Comparison of ENCODE assay signal across 10 mouse cellular contexts in the genomic region with DNA sequence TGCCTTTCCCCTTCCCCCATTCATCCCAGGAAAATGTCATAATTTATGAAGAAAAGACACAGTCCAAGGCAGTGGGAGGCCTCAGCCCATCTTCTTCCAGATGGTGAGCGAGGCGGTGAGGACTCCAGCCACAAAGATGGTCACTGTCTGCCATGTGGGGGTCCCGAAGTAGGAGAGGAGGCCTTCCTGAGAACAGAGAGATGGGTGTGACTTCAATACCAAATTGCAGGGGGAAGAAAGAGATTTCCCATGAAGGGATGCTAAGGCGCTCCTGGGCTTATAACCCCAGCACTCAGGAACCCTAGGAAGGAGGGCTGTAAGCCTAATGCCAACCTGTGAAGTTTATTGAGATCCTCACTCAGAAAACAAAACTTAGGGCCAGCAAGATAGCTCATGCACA. TPM values are rescaled to one million over a fixed set of nuclear protein-coding genes. Genes with fewer than 3 reads are reported as not detected.
A peak's percentile ranks its signal among the peaks of the same experiment; 100 is the strongest.
DNase-seq lines count a peak whose midpoint lies in the region; ATAC-seq and TF ChIP-seq lines count a peak whose summit lies in the region.
"Had no signal": no experiment of that assay in that cellular context is flagged by ENCODE, and none has a peak within 500 bp of the region (broad histone marks: within the 10 kb centered on the region; RNA-seq: fewer than 3 reads in every experiment).

No protein-coding gene starts in this region.

- H3K9me3 ChIP-seq in kidney, embryonic 14.5 days (ENCODE audit: control insufficient read depth, low read length): no peaks in the 10 kb centered on the region
- no peaks in the 10 kb centered on the region for H3K9me3 ChIP-seq in E14TG2a.4 (ENCODE audit: low read length)
- H3K9me3 ChIP-seq in liver, embryonic 11.5 days (ENCODE audit: control insufficient read depth, low read length): no peaks in the 10 kb centered on the region
- H3K9me3 ChIP-seq: limb, embryonic 13.5 days had no signal

- H3K4me3 ChIP-seq in kidney, embryonic 14.5 days (ENCODE audit: low read length): no peak overlapping the region
- H3K4me3 ChIP-seq in E14TG2a.4 (replicated peaks; ENCODE audit: low read length): peak overlapping the region; percentile 75
- peak overlapping the region; percentile 89 for H3K4me3 ChIP-seq in liver, embryonic 11.5 days (ENCODE audit: low read depth, low read length)
- H3K4me3 ChIP-seq: limb, embryonic 13.5 days had no signal

- H3K27me3 ChIP-seq in kidney, embryonic 14.5 days (ENCODE audit: control insufficient read depth, insufficient read depth, low read length): no peaks in the 10 kb centered on the region
- H3K27me3 ChIP-seq in E14TG2a.4 (ENCODE audit: insufficient read depth, low read length): no peaks in the 10 kb centered on the region
- no peaks in the 10 kb centered on the region for H3K27me3 ChIP-seq in liver, embryonic 11.5 days (replicated peaks; ENCODE audit: control insufficient read depth, insufficient read depth, low read length)
- H3K27me3 ChIP-seq: limb, embryonic 13.5 days had no signal

- ATAC-seq in kidney, embryonic 14.5 days (ENCODE audit: low FRiP score, low TSS enrichment): no peak
- no peak for ATAC-seq in liver, embryonic 11.5 days (replicated peaks; ENCODE audit: low FRiP score)

- peak overlapping the region; percentile 65; the same call in 1 of the 2 replicates for H3K27ac ChIP-seq in kidney, embryonic 14.5 days (ENCODE audit: low read depth, low read length)
- H3K27ac ChIP-seq in liver, embryonic 11.5 days (ENCODE audit: low read depth, low read length): peak overlapping the region; percentile 96; the same call in 1 of the 2 replicates

- H3K36me3 ChIP-seq in kidney, embryonic 14.5 days (ENCODE audit: control insufficient read depth, insufficient read depth, low read length): peaks cover 45% of the 10 kb centered on the region
- peaks cover 79% of the 10 kb centered on the region for H3K36me3 ChIP-seq in E14TG2a.4 (ENCODE audit: insufficient read depth, low read length)
- peaks cover 34% of the 10 kb centered on the region for H3K36me3 ChIP-seq in liver, embryonic 11.5 days (ENCODE audit: control insufficient read depth, insufficient read depth, low read length)

- DNase-seq in kidney, postnatal 10 days: no peak
- peak; percentile 47 for DNase-seq in R1 (ENCODE audit: low read depth, low spot score)
- no peak for DNase-seq in liver, embryonic 11.5 days (ENCODE audit: low spot score)
- DNase-seq in embryo, embryonic 10 days (ENCODE audit: low spot score): no peak
- no peak for DNase-seq in spleen, adult 18-20 months
- DNase-seq: kidney, adult 18-20 months; thymus, adult 2 months had no signal

- no peak overlapping the region for H3K9ac ChIP-seq in kidney, embryonic 14.5 days (ENCODE audit: low read depth, low read length)
- peak overlapping the region; percentile 21; the same call in 1 of the 2 replicates for H3K9ac ChIP-seq in liver, embryonic 11.5 days (ENCODE audit: low read depth, low read length)
- H3K9ac ChIP-seq: limb, embryonic 13.5 days had no signal

- H3K4me1 ChIP-seq in kidney, embryonic 14.5 days (ENCODE audit: control insufficient read depth, insufficient read depth, low read length): peaks cover 36% of the 10 kb centered on the region
- H3K4me1 ChIP-seq in E14TG2a.4 (replicated peaks; ENCODE audit: low read depth, low read length): peaks cover 58% of the 10 kb centered on the region
- peaks cover 51% of the 10 kb centered on the region for H3K4me1 ChIP-seq in liver, embryonic 11.5 days (replicated peaks; ENCODE audit: control insufficient read depth, insufficient read depth, low read length)

- TF ChIP-seq CTCF in E14TG2a.4 (conservative IDR thresholded peaks at IDR 0.05; ENCODE audit: low read length): no peak

- WGBS in kidney, embryonic 14.5 days: 89% methylated on average over 4 of the region's 4 CpGs
- 79% methylated on average over 4 of the region's 4 CpGs for WGBS in liver, embryonic 11.5 days

- no peak overlapping the region for H3K4me2 ChIP-seq in kidney, embryonic 14.5 days (replicated peaks; ENCODE audit: low read depth, low read length)
- peak overlapping the region; percentile 73 for H3K4me2 ChIP-seq in liver, embryonic 11.5 days

RNA-seq across cellular contexts. Expression of gene Ftl1, which starts 2.1 kb away (rescaled TPM):
- 3,941 and 4,356 TPM in 2 replicates for polyA plus RNA-seq in kidney, embryonic 14.5 days (2014; fragmentation: Nextera tagmentation; extraction: Ambion mirVana)
- polyA plus RNA-seq in liver, embryonic 11.5 days (2014; fragmentation: Nextera tagmentation; extraction: Ambion mirVana): 6,297 and 6,318 TPM in 2 replicates

RNA-seq across cellular contexts. Expression of gene Bax, which starts 4.9 kb away (rescaled TPM):
- polyA plus RNA-seq in kidney, embryonic 14.5 days (2014; fragmentation: Nextera tagmentation; extraction: Ambion mirVana): 97.3 and 110 TPM in 2 replicates
- 190 and 212 TPM in 2 replicates for polyA plus RNA-seq in liver, embryonic 11.5 days (2014; fragmentation: Nextera tagmentation; extraction: Ambion mirVana)

RNA-seq across cellular contexts. Expression of gene Tulp2, which starts 19.9 kb away (rescaled TPM):
- polyA plus RNA-seq in kidney, embryonic 14.5 days (2014; fragmentation: Nextera tagmentation; extraction: Ambion mirVana): 0.64 and 0.84 TPM in 2 replicates
- 2.3 and 3.2 TPM in 2 replicates for polyA plus RNA-seq in liver, embryonic 11.5 days (2014; fragmentation: Nextera tagmentation; extraction: Ambion mirVana)

RNA-seq across cellular contexts. Expression of gene Ruvbl2, which starts 23.9 kb away (rescaled TPM):
- 158 and 228 TPM in 2 replicates for polyA plus RNA-seq in kidney, embryonic 14.5 days (2014; fragmentation: Nextera tagmentation; extraction: Ambion mirVana)
- 240 and 250 TPM in 2 replicates for polyA plus RNA-seq in liver, embryonic 11.5 days (2014; fragmentation: Nextera tagmentation; extraction: Ambion mirVana)

RNA-seq across cellular contexts. Expression of gene Gm45808, which starts 24.8 kb away (rescaled TPM):
- not detected in 2 replicates for polyA plus RNA-seq in kidney, embryonic 14.5 days (2014; fragmentation: Nextera tagmentation; extraction: Ambion mirVana)
- polyA plus RNA-seq in liver, embryonic 11.5 days (2014; fragmentation: Nextera tagmentation; extraction: Ambion mirVana): not detected in 2 replicates
- polyA plus RNA-seq: limb, embryonic 13.5 days; thymus, adult 2 months had no signal
